Mouse (Mus musculus) layer of hippocampus, adult 6 months (tissue): ENCODE results near the gene Gm44502. TPM values are rescaled to one million over a fixed set of nuclear protein-coding genes. Genes with fewer than 3 reads are reported as not detected.

Experiments used
- long read RNA-seq, 2 experiments: library from polyadenylated mRNA; unstranded; transcript quantifications; one replicate each; pipeline ENCODE4 v2.0.0; 2019 to 2020
- polyA plus RNA-seq: library from polyadenylated mRNA; unstranded; fragments of <200 nt; fragmentation: Nextera tagmentation; gene quantifications from 2 replicates; pipeline ENCODE4 v1.2.3, GENCODE M21; 2021

Gene Gm44502
- polyA plus RNA-seq: not detected in 2 replicates
- long read RNA-seq, experiment 1: 0 reads
- long read RNA-seq, experiment 2, partial matches to known transcripts: 3 of 3 reads
- long read RNA-seq, experiment 2, other reads (novel, unspliced or antisense): 0 of 3 reads

DNA sequence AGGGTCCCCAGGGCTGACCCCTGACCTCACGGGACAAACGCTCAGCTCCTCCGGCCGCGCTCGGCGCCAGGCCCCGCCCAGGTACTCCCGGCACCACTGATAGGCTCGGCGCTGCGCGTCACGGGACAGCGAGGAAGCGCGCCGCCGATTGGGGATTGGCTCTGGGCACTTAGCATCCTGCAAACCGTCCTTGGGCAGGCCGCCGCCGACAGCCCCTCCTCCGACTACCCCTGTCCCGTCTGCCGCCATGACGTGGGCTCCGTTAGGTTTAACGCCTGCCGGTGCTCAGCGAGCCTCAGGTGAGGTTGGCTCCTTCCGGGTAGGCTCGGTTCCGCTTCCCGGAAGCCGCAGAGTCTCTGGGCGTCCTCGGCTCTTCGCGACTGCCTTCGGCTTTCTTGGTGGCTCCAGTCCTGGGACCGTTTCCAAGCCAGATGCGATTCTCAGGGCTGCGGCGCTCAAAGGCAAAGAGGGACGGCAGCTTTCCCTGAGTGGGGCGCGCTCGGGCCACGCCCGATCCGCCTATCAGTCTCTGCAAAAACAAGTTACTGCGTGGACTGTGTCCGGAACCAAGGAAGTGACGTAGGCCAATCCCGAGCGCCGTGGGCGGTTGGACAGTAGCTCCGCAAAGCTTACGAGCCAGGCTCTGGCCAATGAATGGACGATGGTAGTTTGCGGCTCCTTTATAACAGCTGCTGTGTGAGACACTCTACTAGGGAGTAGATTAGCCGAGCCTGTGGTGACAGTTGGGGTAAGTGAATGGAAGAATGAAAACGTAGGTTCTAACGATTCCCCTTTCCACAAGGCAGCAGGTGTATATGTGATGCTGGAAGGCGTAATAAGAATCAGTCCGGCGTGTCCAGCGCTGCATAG, at the start of gene Gm44502, which contains the start of the genes C730034F03Rik and Chkb:
Gene Gm44502, minus strand, starts transcription at position 345 of the 870 bp plus-strand sequence.
Gene C730034F03Rik, plus strand, starts transcription at position 238 of the 870 bp plus-strand sequence.
Gene Chkb, minus strand, starts transcription at position 557 of the 870 bp plus-strand sequence.

DNA sequence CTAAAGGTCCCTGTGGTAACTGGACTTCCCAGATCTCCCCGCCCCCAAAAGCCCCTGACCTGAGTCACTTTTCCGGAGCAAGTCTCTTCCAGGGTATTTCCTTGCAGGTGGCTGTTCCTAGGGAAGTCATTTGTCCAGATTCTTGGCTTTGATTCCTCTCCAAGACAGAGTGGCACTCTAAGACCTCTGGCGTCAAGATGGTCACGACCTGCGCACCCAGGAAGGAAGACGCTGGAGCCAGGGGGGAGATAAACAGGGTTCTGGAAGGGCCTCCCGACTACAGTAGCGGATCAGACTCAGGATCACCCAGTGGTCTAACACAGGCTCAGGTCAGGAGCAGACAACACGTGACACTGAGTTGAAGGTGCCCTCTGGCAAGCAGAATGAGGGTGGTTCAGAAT, 47.6 kb upstream of the Gm44502 start, which contains the start of gene Arsa:
Gene Arsa, minus strand, starts transcription at position 335 of the 401 bp plus-strand sequence.

GRCm38 (mm10) chr15:89453865-89454478, 24.5 kb upstream of the Gm44502 start, which contains the start of gene Mapk8ip2:
TSS of gene Mapk8ip2 (plus strand) at chr15:89453913.

GRCm38 (mm10) chr15:89425711-89426121, 3.8 kb downstream of the Gm44502 start, which contains the start of gene Cpt1b:
TSS of gene Cpt1b (minus strand) at chr15:89425863.

DNA sequence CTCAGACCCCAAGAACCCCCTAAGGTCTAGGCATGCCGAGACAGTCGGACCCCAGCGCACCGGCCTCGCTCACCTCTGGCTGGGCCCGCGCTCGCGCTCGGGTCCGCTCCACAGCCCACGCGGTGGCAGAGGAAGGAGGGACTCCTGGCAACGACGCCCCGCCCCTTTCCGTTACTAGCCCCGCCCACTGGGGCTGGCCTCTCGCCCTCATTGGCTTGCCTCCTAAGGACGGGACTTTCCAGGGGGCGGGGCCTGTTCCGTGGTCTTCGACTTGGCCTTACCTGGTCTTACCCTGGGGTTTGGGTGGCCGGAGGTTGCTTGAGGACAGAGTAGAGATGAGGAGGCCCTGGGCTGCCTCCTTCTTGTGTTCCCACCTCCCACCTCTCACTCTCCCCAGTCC, 19.4 kb downstream of the Gm44502 start, which contains the start of gene Syce3:
Gene Syce3, minus strand, starts transcription at position 386 of the 400 bp plus-strand sequence.

DNA sequence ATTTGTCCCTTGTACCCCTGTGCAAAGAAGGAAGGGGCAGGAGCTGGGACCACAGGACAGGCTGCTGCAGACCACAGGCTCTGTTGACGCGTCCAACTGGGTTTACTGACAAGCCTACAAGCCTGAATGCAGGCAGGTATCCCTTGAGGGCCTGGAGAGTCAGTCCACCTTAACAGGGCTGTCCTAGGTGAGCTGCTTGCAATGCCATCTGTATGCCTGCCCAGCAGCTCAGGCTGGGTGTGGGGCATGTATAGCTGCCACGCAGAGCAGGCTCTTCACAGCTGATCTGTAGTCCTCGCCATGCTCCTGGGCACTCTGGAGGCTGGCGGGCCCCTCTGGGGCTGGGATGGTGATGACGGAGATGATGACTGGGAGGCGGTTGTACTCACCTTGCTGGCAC, 44.9 kb downstream of the Gm44502 start, which contains the start of gene Klhdc7b:
Gene Klhdc7b, plus strand, starts transcription at position 301 of the 400 bp plus-strand sequence.

GRCm38 (mm10) chr15:89378831-89379401, 50.6 kb downstream of the Gm44502 start, which contains the start of gene Odf3b:
TSS of gene Odf3b (minus strand) at chr15:89379282.

GRCm38 (mm10) chr15:89376957-89377356, 52.5 kb downstream of the Gm44502 start, which contains the start of gene Tymp:
TSS of gene Tymp (minus strand) at chr15:89377039.

GRCm38 (mm10) chr15:89373762-89374248, 55.7 kb downstream of the Gm44502 start, which contains the start of gene Sco2:
TSS of gene Sco2 (minus strand) at chr15:89373846.

Other genes with a start within 250 kb of the Gm44502 start
- gene Plxnb2, start 248.9 kb downstream of the Gm44502 start, polyA plus RNA-seq: 17.0 and 24.8 TPM in 2 replicates
- 11.3 and 11.9 TPM in 2 replicates for gene Dennd6b, start 233.2 kb downstream of the Gm44502 start, polyA plus RNA-seq
- 91.7 and 92.3 TPM in 2 replicates for gene Ppp6r2, start 218.1 kb downstream of the Gm44502 start, polyA plus RNA-seq
- 100 and 139 TPM in 2 replicates for gene Sbf1, start 114.4 kb downstream of the Gm44502 start, polyA plus RNA-seq
- not detected in 2 replicates for gene Adm2, start 107.0 kb downstream of the Gm44502 start, polyA plus RNA-seq
- gene Miox, start 95.3 kb downstream of the Gm44502 start, polyA plus RNA-seq: not detected in 2 replicates
- gene Lmf2, start 74.0 kb downstream of the Gm44502 start, polyA plus RNA-seq: 9.0 and 10.3 TPM in 2 replicates
- 68.4 and 73.8 TPM in 2 replicates for gene Ncaph2, start 74.0 kb downstream of the Gm44502 start, polyA plus RNA-seq
- gene Sco2, start 55.9 kb downstream of the Gm44502 start, polyA plus RNA-seq: 53.7 and 59.4 TPM in 2 replicates
- 5.7 and 7.5 TPM in 2 replicates for gene Tymp, start 52.7 kb downstream of the Gm44502 start, polyA plus RNA-seq
- gene Odf3b, start 50.4 kb downstream of the Gm44502 start, polyA plus RNA-seq: 4.6 and 7.3 TPM in 2 replicates
- gene Klhdc7b, start 44.8 kb downstream of the Gm44502 start, polyA plus RNA-seq: 0.18 and 0.36 TPM in 2 replicates
- gene Syce3, start 19.2 kb downstream of the Gm44502 start, polyA plus RNA-seq: not detected in 2 replicates
- gene Cpt1b, start 3.8 kb downstream of the Gm44502 start, polyA plus RNA-seq: 0.16 and 0.46 TPM in 2 replicates
- gene C730034F03Rik, start 107 bp downstream of the Gm44502 start, polyA plus RNA-seq: 2.9 and 3.1 TPM in 2 replicates
- gene Chkb, start 212 bp upstream of the Gm44502 start, polyA plus RNA-seq: 26.6 and 31.1 TPM in 2 replicates
- 48.0 and 53.4 TPM in 2 replicates for gene Mapk8ip2, start 24.2 kb upstream of the Gm44502 start, polyA plus RNA-seq
- gene Arsa, start 47.7 kb upstream of the Gm44502 start, polyA plus RNA-seq: 20.7 and 22.6 TPM in 2 replicates
- gene Shank3, start 69.9 kb upstream of the Gm44502 start, polyA plus RNA-seq: 3.9 and 5.5 TPM in 2 replicates
- 0.19 TPM in 1 of 2 replicates, not detected in the other for gene Acr, start 138.6 kb upstream of the Gm44502 start, polyA plus RNA-seq
- gene Rabl2, start 162.2 kb upstream of the Gm44502 start, polyA plus RNA-seq: 16.6 and 19.0 TPM in 2 replicates